Mouse (Mus musculus): ENCODE data around the gene Cd200. TPM values are rescaled to one million over a fixed set of nuclear protein-coding genes. Genes with fewer than 3 reads are reported as not detected.
"Not testable (repeated sequence)": the region's sequence is repeated elsewhere in the genome, so short reads cannot be mapped to it uniquely, and the experiment has no call there.

Gene Cd200
- 50.4 and 59.1 TPM in 2 replicates for polyA plus RNA-seq (2014; fragmentation: Nextera tagmentation; extraction: Ambion mirVana)

- H3K4me3 ChIP-seq (ENCODE audit: low read depth, low read length) = peak within 1 kb of the TSS; percentile 61
- H3K36me3 ChIP-seq (ENCODE audit: control insufficient read depth, insufficient read depth, low read length) = no peaks in the 10 kb centered on the region
- H3K27ac ChIP-seq (ENCODE audit: low read depth, low read length) = peak within 1 kb of the TSS; percentile 62
- H3K9ac ChIP-seq (ENCODE audit: low read length) = peak within 1 kb of the TSS; percentile 75
- under 1% methylated on average over 28 of the region's 28 CpGs for WGBS
- ATAC-seq (ENCODE audit: low FRiP score) = peak; percentile 95
- DNase-seq (ENCODE audit: low spot score, missing footprints) = peak; percentile 96
- no peaks in the 10 kb centered on the region for H3K9me3 ChIP-seq (ENCODE audit: control insufficient read depth, low read length)
- peak within 1 kb of the TSS; percentile 66 for H3K4me2 ChIP-seq
- H3K4me1 ChIP-seq (ENCODE audit: control insufficient read depth, insufficient read depth, low read length) = no peaks in the 10 kb centered on the region; the same call in 1 of the 2 replicates
- no peaks in the 10 kb centered on the region for H3K27me3 ChIP-seq (ENCODE audit: control insufficient read depth, insufficient read depth, low read length)
These were observed at the start of gene Cd200 for GRCm38 (mm10) chr16:45408425-45409063. Gene Cd200, minus strand, starts transcription at chr16:45409053.

GRCm38 (mm10) chr16:45454762-45455161 is 45.9 kb upstream of the Cd200 start:
- DNase-seq (ENCODE audit: low spot score, missing footprints) = no peak
- H3K4me1 ChIP-seq (ENCODE audit: control insufficient read depth, insufficient read depth, low read length) = no peaks in the 10 kb centered on the region
- no peak overlapping the region for H3K4me3 ChIP-seq (ENCODE audit: low read depth, low read length)
- H3K9ac ChIP-seq (ENCODE audit: low read length) = no peak overlapping the region
- no peak overlapping the region for H3K4me2 ChIP-seq
- H3K9me3 ChIP-seq (ENCODE audit: control insufficient read depth, low read length) = no peaks in the 10 kb centered on the region
- H3K27ac ChIP-seq (ENCODE audit: low read depth, low read length) = no peak overlapping the region
- H3K27me3 ChIP-seq (ENCODE audit: control insufficient read depth, insufficient read depth, low read length) = no peaks in the 10 kb centered on the region
- no peak for ATAC-seq (ENCODE audit: low FRiP score)
- H3K36me3 ChIP-seq (ENCODE audit: control insufficient read depth, insufficient read depth, low read length) = no peaks in the 10 kb centered on the region

- DNase-seq (ENCODE audit: low spot score, missing footprints) (no peak), ATAC-seq (ENCODE audit: low FRiP score) (peak; percentile 33; the same call in 1 of the 2 replicates)
- H3K9ac ChIP-seq (ENCODE audit: low read length) = no peak overlapping the region
- no peaks in the 10 kb centered on the region for H3K36me3 ChIP-seq (ENCODE audit: control insufficient read depth, insufficient read depth, low read length)
- no peaks in the 10 kb centered on the region for H3K4me1 ChIP-seq (ENCODE audit: control insufficient read depth, insufficient read depth, low read length)
- no peaks in the 10 kb centered on the region for H3K9me3 ChIP-seq (ENCODE audit: control insufficient read depth, low read length)
- H3K4me3 ChIP-seq (ENCODE audit: low read depth, low read length) = no peak overlapping the region
- 85% methylated on average over 1 of the region's 1 CpGs for WGBS
- no peak overlapping the region for H3K4me2 ChIP-seq
- H3K27ac ChIP-seq (ENCODE audit: low read depth, low read length) = no peak overlapping the region
- no peaks in the 10 kb centered on the region for H3K27me3 ChIP-seq (ENCODE audit: control insufficient read depth, insufficient read depth, low read length)
These were observed 28.4 kb upstream of the Cd200 start for GRCm38 (mm10) chr16:45437230-45437739.

- DNase-seq (ENCODE audit: low spot score, missing footprints) (no peak), ATAC-seq (ENCODE audit: low FRiP score) (no peak)
- H3K27ac ChIP-seq (ENCODE audit: low read depth, low read length) = no peak overlapping the region
- no peak overlapping the region for H3K9ac ChIP-seq (ENCODE audit: low read length)
- H3K27me3 ChIP-seq (ENCODE audit: control insufficient read depth, insufficient read depth, low read length) = no peaks in the 10 kb centered on the region
- no peaks in the 10 kb centered on the region for H3K9me3 ChIP-seq (ENCODE audit: control insufficient read depth, low read length)
- no peaks in the 10 kb centered on the region for H3K4me1 ChIP-seq (ENCODE audit: control insufficient read depth, insufficient read depth, low read length)
- no peak overlapping the region for H3K4me3 ChIP-seq (ENCODE audit: low read depth, low read length)
- no peaks in the 10 kb centered on the region for H3K36me3 ChIP-seq (ENCODE audit: control insufficient read depth, insufficient read depth, low read length)
- no peak overlapping the region for H3K4me2 ChIP-seq
These were observed 26.7 kb upstream of the Cd200 start for GRCm38 (mm10) chr16:45435591-45435990.

- WGBS = 93% methylated on average over 9 of the region's 9 CpGs
These were observed 18.8 kb upstream of the Cd200 start for GRCm38 (mm10) chr16:45427651-45428050.

GRCm38 (mm10) chr16:45413497-45413896 is 4.6 kb upstream of the Cd200 start:
- Histone ChIP-seq H3K27me3 (ENCODE audit: control insufficient read depth, insufficient read depth, low read length) (no peaks in the 10 kb centered on the region), H3K4me2 (no peak overlapping the region), H3K27ac (ENCODE audit: low read depth, low read length) (no peak overlapping the region), H3K4me3 (ENCODE audit: low read depth, low read length) (no peak overlapping the region), H3K36me3 (ENCODE audit: control insufficient read depth, insufficient read depth, low read length) (no peaks in the 10 kb centered on the region), H3K4me1 (ENCODE audit: control insufficient read depth, insufficient read depth, low read length) (no peaks in the 10 kb centered on the region), H3K9ac (ENCODE audit: low read length) (no peak overlapping the region), H3K9me3 (ENCODE audit: control insufficient read depth, low read length) (no peaks in the 10 kb centered on the region)
- ATAC-seq (ENCODE audit: low FRiP score) (no peak), DNase-seq (ENCODE audit: low spot score, missing footprints) (no peak)

More at GRCm38 (mm10) chr16:45427651-45428050, 18.8 kb upstream of the Cd200 start:
- Histone ChIP-seq H3K27me3 (ENCODE audit: control insufficient read depth, insufficient read depth, low read length) (no peaks in the 10 kb centered on the region), H3K36me3 (ENCODE audit: control insufficient read depth, insufficient read depth, low read length) (no peaks in the 10 kb centered on the region), H3K9me3 (ENCODE audit: control insufficient read depth, low read length) (no peaks in the 10 kb centered on the region), H3K4me1 (ENCODE audit: control insufficient read depth, insufficient read depth, low read length) (no peaks in the 10 kb centered on the region), H3K9ac (ENCODE audit: low read length) (no peak overlapping the region), H3K4me3 (ENCODE audit: low read depth, low read length) (no peak overlapping the region), H3K4me2 (no peak overlapping the region), H3K27ac (ENCODE audit: low read depth, low read length) (no peak overlapping the region)
- no peak for DNase-seq (ENCODE audit: low spot score, missing footprints)
- ATAC-seq (ENCODE audit: low FRiP score) = no peak

GRCm38 (mm10) chr16:45409064-45409446 is 202 bp upstream of the Cd200 start:
- not testable (repeated sequence) for H3K9me3 ChIP-seq (ENCODE audit: control insufficient read depth, low read length); H3K4me1 ChIP-seq (ENCODE audit: control insufficient read depth, insufficient read depth, low read length); H3K9ac ChIP-seq (ENCODE audit: low read length); H3K36me3 ChIP-seq (ENCODE audit: control insufficient read depth, insufficient read depth, low read length); DNase-seq (ENCODE audit: low spot score, missing footprints); H3K27ac ChIP-seq (ENCODE audit: low read depth, low read length); H3K27me3 ChIP-seq (ENCODE audit: control insufficient read depth, insufficient read depth, low read length)
- peak; percentile 36 for ATAC-seq (ENCODE audit: low FRiP score)
- 42% methylated on average over 7 of the region's 7 CpGs for WGBS
- Histone ChIP-seq H3K4me2 (peak overlapping the region; percentile 66), H3K4me3 (ENCODE audit: low read depth, low read length) (peak overlapping the region; percentile 61)

GRCm38 (mm10) chr16:45407645-45408400 is 1.0 kb downstream of the Cd200 start:
- H3K4me2 ChIP-seq = peak overlapping the region; percentile 66
- no peaks in the 10 kb centered on the region for H3K27me3 ChIP-seq (ENCODE audit: control insufficient read depth, insufficient read depth, low read length)
- H3K4me3 ChIP-seq (ENCODE audit: low read depth, low read length) = peak overlapping the region; percentile 61
- ATAC-seq (ENCODE audit: low FRiP score) (no peak), DNase-seq (ENCODE audit: low spot score, missing footprints) (no peak)
- no peaks in the 10 kb centered on the region; the same call in 1 of the 2 replicates for H3K4me1 ChIP-seq (ENCODE audit: control insufficient read depth, insufficient read depth, low read length)
- 35% methylated on average over 9 of the region's 9 CpGs for WGBS
- no peaks in the 10 kb centered on the region for H3K36me3 ChIP-seq (ENCODE audit: control insufficient read depth, insufficient read depth, low read length)
- H3K9me3 ChIP-seq (ENCODE audit: control insufficient read depth, low read length) = no peaks in the 10 kb centered on the region
- peak overlapping the region; percentile 62 for H3K27ac ChIP-seq (ENCODE audit: low read depth, low read length)
- H3K9ac ChIP-seq (ENCODE audit: low read length) = peak overlapping the region; percentile 75

GRCm38 (mm10) chr16:45407091-45407490 is 1.8 kb downstream of the Cd200 start:
- no peak overlapping the region for H3K4me3 ChIP-seq (ENCODE audit: low read depth, low read length)
- H3K36me3 ChIP-seq (ENCODE audit: control insufficient read depth, insufficient read depth, low read length) = no peaks in the 10 kb centered on the region
- peak overlapping the region; percentile 25; the same call in 1 of the 2 replicates for H3K4me2 ChIP-seq
- no peaks in the 10 kb centered on the region for H3K9me3 ChIP-seq (ENCODE audit: control insufficient read depth, low read length)
- no peak overlapping the region for H3K27ac ChIP-seq (ENCODE audit: low read depth, low read length)
- H3K27me3 ChIP-seq (ENCODE audit: control insufficient read depth, insufficient read depth, low read length) = no peaks in the 10 kb centered on the region
- no peaks in the 10 kb centered on the region; the same call in 1 of the 2 replicates for H3K4me1 ChIP-seq (ENCODE audit: control insufficient read depth, insufficient read depth, low read length)
- no peak for ATAC-seq (ENCODE audit: low FRiP score)
- no peak overlapping the region for H3K9ac ChIP-seq (ENCODE audit: low read length)
- no peak for DNase-seq (ENCODE audit: low spot score, missing footprints)
- WGBS = 82% methylated on average over 5 of the region's 5 CpGs
